Mouse (Mus musculus) limb, embryonic 13.5 days (tissue): ENCODE data around the gene St3gal3. TPM values are rescaled to one million over a fixed set of nuclear protein-coding genes. Genes with fewer than 3 reads are reported as not detected.

Experiments
- ATAC-seq: fragments of 200-750 bp; cut with Nextera tagmentation; 2 replicates; pipeline ENCODE4 v1.8.0; 2017; ENCODE audit warnings: low read depth, moderate number of reproducible peaks, moderate TSS enrichment; ENCODE audit not compliant: low FRiP score
- H3K27ac ChIP-seq: fragments of 300-500 bp; sonication (generic); 2 replicates; pipeline ENCODE4 v1.5.1; 2015; ENCODE audit warnings: inconsistent platforms, mild to moderate bottlenecking, moderate library complexity
- H3K27me3 ChIP-seq: fragments of 300-500 bp; sonication (generic); 2 replicates; pipeline ENCODE4 v1.6.1; 2015; ENCODE audit warnings: mild to moderate bottlenecking, inconsistent platforms
- H3K36me3 ChIP-seq: fragments of 300-500 bp; sonication (generic); 2 replicates; pipeline ENCODE4 v1.6.1; 2015; ENCODE audit warnings: inconsistent platforms, mild to moderate bottlenecking, moderate library complexity
- H3K4me1 ChIP-seq: fragments of 300-500 bp; sonication (generic); 2 replicates; pipeline ENCODE4 v1.6.1; 2015; ENCODE audit warnings: inconsistent platforms
- H3K4me2 ChIP-seq: fragments of 300-500 bp; sonication (generic); replicated peaks from 2 replicates; pipeline ENCODE4 v1.6.1; 2015; ENCODE audit warnings: inconsistent platforms, mild to moderate bottlenecking, moderate library complexity
- H3K4me3 ChIP-seq: fragments of 300-500 bp; sonication (generic); 2 replicates; pipeline ENCODE4 v1.5.1; 2015; ENCODE audit warnings: moderate library complexity, mild to moderate bottlenecking, inconsistent platforms
- H3K9ac ChIP-seq: fragments of 300-500 bp; sonication (generic); 2 replicates; pipeline ENCODE4 v1.6.1; 2015; ENCODE audit warnings: mild to moderate bottlenecking, inconsistent platforms
- H3K9me3 ChIP-seq: fragments of 300-500 bp; sonication (generic); 2 replicates; pipeline ENCODE4 v1.6.1; 2016; ENCODE audit warnings: inconsistent platforms
- WGBS: fragments of 180-500 bp; shearing (Covaris S2); methylation state at CpG from one replicate; pipeline ENCODE4 v1.1.7; 2015; 5-methylcytosine and 5-hydroxymethylcytosine counted together
- polyA plus RNA-seq: library from polyadenylated mRNA; unstranded; fragments of >200 nt; fragmentation: Nextera tagmentation; extraction: Ambion mirVana; gene quantifications from 2 replicates; pipeline ENCODE4 v1.2.1, GENCODE M21; 2015

St3gal3 gene
- polyA plus RNA-seq, 1 experiment from 2014 or later: 9.8 TPM

GRCm38 (mm10) chr4:118080481-118080880 lies 54.2 kb downstream of the St3gal3 start:
- Histone ChIP-seq H3K4me1 (peaks cover 43% of the 10 kb centered on the region), H3K9me3 (no peaks in the 10 kb centered on the region), H3K4me2 (no peak overlapping the region), H3K4me3 (no peak overlapping the region), H3K27me3 (0 out of 2 replicates have a peak, but pooled peaks cover 5% of the 10 kb centered on the region), H3K27ac (no peak overlapping the region), H3K36me3 (no peaks in the 10 kb centered on the region; the same call in 1 of the 2 replicates), H3K9ac (no peak overlapping the region)
- 65% methylated on average over 8 of the region's 8 CpGs for WGBS
- no peak for ATAC-seq

GRCm38 (mm10) chr4:118079195-118079594 lies 55.5 kb downstream of the St3gal3 start:
- Histone ChIP-seq H3K4me2 (no peak overlapping the region), H3K36me3 (no peaks in the 10 kb centered on the region; the same call in 1 of the 2 replicates), H3K4me1 (peaks cover 43% of the 10 kb centered on the region), H3K27ac (no peak overlapping the region), H3K27me3 (0 out of 2 replicates have a peak, but pooled peaks cover 5% of the 10 kb centered on the region), H3K9ac (no peak overlapping the region), H3K9me3 (peaks cover 2% of the 10 kb centered on the region; the same call in 1 of the 2 replicates), H3K4me3 (no peak overlapping the region)
- no peak for ATAC-seq
- WGBS: 85% methylated on average over 8 of the region's 8 CpGs

- Histone ChIP-seq H3K9ac (no peak overlapping the region), H3K4me3 (no peak overlapping the region), H3K36me3 (no peaks in the 10 kb centered on the region; the same call in 1 of the 2 replicates), H3K27ac (no peak overlapping the region), H3K4me1 (peaks cover 43% of the 10 kb centered on the region), H3K9me3 (peaks cover 4% of the 10 kb centered on the region; the same call in 1 of the 2 replicates), H3K4me2 (no peak overlapping the region), H3K27me3 (0 out of 2 replicates have a peak, but pooled peaks cover 5% of the 10 kb centered on the region)
- ATAC-seq: no peak
- WGBS: 91% methylated on average over 9 of the region's 9 CpGs
Observed at GRCm38 (mm10) chr4:118078576-118078975, 56.1 kb downstream of the St3gal3 start.

- H3K36me3 ChIP-seq: no peaks in the 10 kb centered on the region; the same call in 1 of the 2 replicates
- WGBS: 7% methylated on average over 12 of the region's 12 CpGs
- H3K4me2 ChIP-seq: peak overlapping the region; percentile 19
- peaks cover 4% of the 10 kb centered on the region; the same call in 1 of the 2 replicates for H3K9me3 ChIP-seq
- peak overlapping the region; percentile 7; the same call in 1 of the 2 replicates for H3K27ac ChIP-seq
- H3K4me1 ChIP-seq: peaks cover 47% of the 10 kb centered on the region
- H3K4me3 ChIP-seq: no peak overlapping the region
- 0 out of 2 replicates have a peak, but pooled peaks cover 5% of the 10 kb centered on the region for H3K27me3 ChIP-seq
- peak; percentile 84 for ATAC-seq
- no peak overlapping the region for H3K9ac ChIP-seq
Observed at GRCm38 (mm10) chr4:118077293-118077752, 57.4 kb downstream of the St3gal3 start.

- no peak overlapping the region for H3K4me2 ChIP-seq
- ATAC-seq: no peak
- 0 out of 2 replicates have a peak, but pooled peaks cover 5% of the 10 kb centered on the region for H3K27me3 ChIP-seq
- H3K27ac ChIP-seq: peak overlapping the region; percentile 15; the same call in 1 of the 2 replicates
- no peaks in the 10 kb centered on the region; the same call in 1 of the 2 replicates for H3K36me3 ChIP-seq
- H3K9ac ChIP-seq: no peak overlapping the region
- H3K4me1 ChIP-seq: peaks cover 53% of the 10 kb centered on the region
- peaks cover 4% of the 10 kb centered on the region; the same call in 1 of the 2 replicates for H3K9me3 ChIP-seq
- 86% methylated on average over 1 of the region's 1 CpGs for WGBS
- no peak overlapping the region for H3K4me3 ChIP-seq
Observed at GRCm38 (mm10) chr4:118076648-118077047, 58.1 kb downstream of the St3gal3 start.

GRCm38 (mm10) chr4:118075343-118075742 lies 59.4 kb downstream of the St3gal3 start:
- WGBS: 89% methylated on average over 9 of the region's 9 CpGs
- H3K36me3 ChIP-seq: no peaks in the 10 kb centered on the region; the same call in 1 of the 2 replicates
- H3K9me3 ChIP-seq: peaks cover 4% of the 10 kb centered on the region; the same call in 1 of the 2 replicates
- H3K27ac ChIP-seq: no peak overlapping the region
- ATAC-seq: no peak
- no peak overlapping the region for H3K4me2 ChIP-seq
- H3K27me3 ChIP-seq: no peaks in the 10 kb centered on the region
- no peak overlapping the region for H3K9ac ChIP-seq
- H3K4me3 ChIP-seq: no peak overlapping the region
- H3K4me1 ChIP-seq: peaks cover 48% of the 10 kb centered on the region

- H3K4me3 ChIP-seq: no peak overlapping the region
- H3K4me1 ChIP-seq: peaks cover 48% of the 10 kb centered on the region
- no peak overlapping the region for H3K9ac ChIP-seq
- no peaks in the 10 kb centered on the region for H3K27me3 ChIP-seq
- H3K36me3 ChIP-seq: no peaks in the 10 kb centered on the region; the same call in 1 of the 2 replicates
- no peak overlapping the region for H3K4me2 ChIP-seq
- H3K27ac ChIP-seq: no peak overlapping the region
- ATAC-seq: no peak
- whole genome bisulfite sequencing: 89% methylated on average over 4 of the region's 4 CpGs
- H3K9me3 ChIP-seq: peaks cover 4% of the 10 kb centered on the region; the same call in 1 of the 2 replicates
Observed at GRCm38 (mm10) chr4:118074236-118074635, 60.5 kb downstream of the St3gal3 start.

- WGBS: 69% methylated on average over 6 of the region's 6 CpGs
- Histone ChIP-seq H3K27ac (no peak overlapping the region), H3K4me1 (peaks cover 45% of the 10 kb centered on the region), H3K4me2 (no peak overlapping the region), H3K27me3 (no peaks in the 10 kb centered on the region), H3K9me3 (peaks cover 4% of the 10 kb centered on the region; the same call in 1 of the 2 replicates), H3K36me3 (no peaks in the 10 kb centered on the region; the same call in 1 of the 2 replicates), H3K4me3 (no peak overlapping the region), H3K9ac (no peak overlapping the region)
- no peak for ATAC-seq
Observed at GRCm38 (mm10) chr4:118073128-118073527, 61.6 kb downstream of the St3gal3 start.

- H3K4me3 ChIP-seq: no peak overlapping the region
- 70% methylated on average over 7 of the region's 7 CpGs for WGBS
- no peak for ATAC-seq
- peaks cover 34% of the 10 kb centered on the region for H3K4me1 ChIP-seq
- H3K27me3 ChIP-seq: no peaks in the 10 kb centered on the region
- no peaks in the 10 kb centered on the region; the same call in 1 of the 2 replicates for H3K36me3 ChIP-seq
- H3K4me2 ChIP-seq: no peak overlapping the region
- H3K9me3 ChIP-seq: peaks cover 4% of the 10 kb centered on the region; the same call in 1 of the 2 replicates
- H3K9ac ChIP-seq: no peak overlapping the region
- H3K27ac ChIP-seq: no peak overlapping the region
Observed at GRCm38 (mm10) chr4:118071891-118072290, 62.8 kb downstream of the St3gal3 start.

GRCm38 (mm10) chr4:118070255-118071234 lies 64.2 kb downstream of the St3gal3 start:
- Histone ChIP-seq H3K36me3 (no peaks in the 10 kb centered on the region), H3K9me3 (peaks cover 4% of the 10 kb centered on the region; the same call in 1 of the 2 replicates), H3K4me3 (no peak overlapping the region), H3K27me3 (no peaks in the 10 kb centered on the region), H3K27ac (no peak overlapping the region), H3K4me2 (no peak overlapping the region), H3K4me1 (peaks cover 27% of the 10 kb centered on the region), H3K9ac (no peak overlapping the region)
- 86% methylated on average over 9 of the region's 9 CpGs for WGBS
- no peak for ATAC-seq

- no peak for ATAC-seq
- Histone ChIP-seq H3K9ac (no peak overlapping the region), H3K36me3 (no peaks in the 10 kb centered on the region), H3K9me3 (no peaks in the 10 kb centered on the region), H3K27ac (no peak overlapping the region; the same call in 1 of the 2 replicates), H3K4me2 (no peak overlapping the region), H3K27me3 (no peaks in the 10 kb centered on the region), H3K4me3 (no peak overlapping the region), H3K4me1 (peaks cover 37% of the 10 kb centered on the region)
- 47% methylated on average over 9 of the region's 9 CpGs for WGBS
Observed at GRCm38 (mm10) chr4:118061809-118062463, 72.8 kb downstream of the St3gal3 start.
